Mouse (Mus musculus): Measurements from ENCODE around the gene Rdh16.

- TF ChIP-seq POLR2A (IDR thresholded peaks at IDR 0.05; ENCODE audit: low read depth, low read length) (no peak), CTCF (IDR thresholded peaks at IDR 0.05; ENCODE audit: extremely low read depth, insufficient read depth, insufficient read length, insufficient replicate concordance) (no peak)
Measured at GRCm38 (mm10) chr10:127763914-127764680, 36.9 kb upstream of the Rdh16 start.
